Mouse (Mus musculus) hindbrain, embryonic 10.5 days (tissue): ENCODE results near the gene Pramel5. TPM values are rescaled to one million over a fixed set of nuclear protein-coding genes. Genes with fewer than 3 reads are reported as not detected.
"Not testable (repeated sequence)": the region's sequence is repeated elsewhere in the genome, so short reads cannot be mapped to it uniquely, and the experiment has no call there.

Source experiments
- DNase-seq: peaks from one replicate; pipeline ENCODE4 v3.0.0-alpha.2; 2017; ENCODE audit warnings: low spot score
- H3K27ac ChIP-seq: fragments of 300-500 bp; sonication (generic); 2 replicates; pipeline ENCODE4 v1.5.1; 2016; ENCODE audit warnings: mild to moderate bottlenecking, moderate library complexity
- H3K27me3 ChIP-seq: fragments of 300-500 bp; sonication (generic); 2 replicates; pipeline ENCODE4 v1.6.1; 2016; ENCODE audit warnings: mild to moderate bottlenecking; ENCODE audit not compliant: poor library complexity, insufficient read depth, severe bottlenecking
- H3K36me3 ChIP-seq: fragments of 300-500 bp; sonication (generic); 2 replicates; pipeline ENCODE4 v1.6.1; 2016; ENCODE audit warnings: mild to moderate bottlenecking, moderate library complexity
- H3K4me1 ChIP-seq: fragments of 300-500 bp; sonication (generic); replicated peaks from 2 replicates; pipeline ENCODE4 v1.6.1; 2016; ENCODE audit warnings: mild to moderate bottlenecking
- H3K4me3 ChIP-seq: fragments of 300-500 bp; sonication (generic); 2 replicates; pipeline ENCODE4 v1.5.1; 2016; ENCODE audit warnings: mild to moderate bottlenecking, moderate library complexity
- H3K9me3 ChIP-seq: fragments of 300-500 bp; sonication (generic); 2 replicates; pipeline ENCODE4 v1.6.1; 2016; ENCODE audit warnings: mild to moderate bottlenecking, moderate library complexity
- WGBS: fragments of 180-500 bp; shearing (Covaris S2); methylation state at CpG from one replicate; pipeline ENCODE4 v1.1.7; 2016; 5-methylcytosine and 5-hydroxymethylcytosine counted together
- polyA plus RNA-seq: library from polyadenylated mRNA; unstranded; fragments of >200 nt; fragmentation: Nextera tagmentation; extraction: Ambion mirVana; gene quantifications from 2 replicates; pipeline ENCODE4 v1.2.1, GENCODE M21; 2016

The Pramel5 gene
- not detected in 2 replicates for polyA plus RNA-seq

DNA sequence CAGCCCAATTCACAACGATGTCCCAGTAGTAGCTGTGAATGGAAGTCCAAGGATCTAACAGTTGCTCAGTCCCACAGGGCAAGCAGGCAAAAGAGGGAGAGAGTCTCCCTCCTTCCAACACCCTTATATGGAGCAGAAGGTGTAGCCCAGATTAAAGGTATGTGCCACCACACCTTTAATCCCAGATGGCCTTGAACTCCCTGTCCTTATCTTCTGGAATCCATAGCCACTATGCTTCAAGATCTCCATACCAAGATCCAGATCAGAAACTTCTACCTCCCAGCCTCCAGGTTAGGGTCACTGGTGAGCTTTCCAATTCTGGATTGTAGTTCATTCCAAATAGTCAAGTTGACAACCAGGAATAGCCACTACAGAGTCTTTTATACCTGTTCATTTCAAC lies at the start of gene Pramel5:
Gene Pramel5, minus strand, starts transcription at position 101 of the 400 bp plus-strand sequence.
- H3K36me3 ChIP-seq, H3K4me3 ChIP-seq, DNase-seq, H3K27me3 ChIP-seq, H3K27ac ChIP-seq, H3K4me1 ChIP-seq: not testable (repeated sequence)
- WGBS, result 70% methylated on average over 1 of the region's 1 CpGs
- peaks cover 21% of the 10 kb centered on the region for H3K9me3 ChIP-seq

DNA sequence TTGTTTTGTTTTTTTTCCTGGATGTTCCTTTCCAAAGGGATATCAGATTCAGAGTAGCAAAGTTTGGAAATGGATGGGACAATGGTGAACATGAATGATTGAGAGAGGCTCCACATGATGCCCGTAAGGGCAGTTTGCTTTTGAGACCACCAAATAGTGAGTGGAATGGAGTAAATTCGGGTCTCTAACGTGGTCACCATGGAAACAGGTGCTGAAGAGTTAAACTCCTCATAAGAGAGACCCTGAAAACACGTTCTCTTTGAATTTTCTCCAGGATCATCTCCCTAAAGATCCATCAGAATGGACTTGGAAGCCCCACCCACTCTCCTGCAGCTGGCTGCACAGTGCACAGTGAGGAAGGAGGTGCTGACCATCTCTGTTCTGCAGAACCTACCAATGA lies 49.7 kb upstream of the Pramel5 start, which contains the start of gene Gm13128:
Gene Gm13128, plus strand, starts transcription at position 301 of the 400 bp plus-strand sequence.
- 72% methylated on average over 4 of the region's 4 CpGs for WGBS

DNA sequence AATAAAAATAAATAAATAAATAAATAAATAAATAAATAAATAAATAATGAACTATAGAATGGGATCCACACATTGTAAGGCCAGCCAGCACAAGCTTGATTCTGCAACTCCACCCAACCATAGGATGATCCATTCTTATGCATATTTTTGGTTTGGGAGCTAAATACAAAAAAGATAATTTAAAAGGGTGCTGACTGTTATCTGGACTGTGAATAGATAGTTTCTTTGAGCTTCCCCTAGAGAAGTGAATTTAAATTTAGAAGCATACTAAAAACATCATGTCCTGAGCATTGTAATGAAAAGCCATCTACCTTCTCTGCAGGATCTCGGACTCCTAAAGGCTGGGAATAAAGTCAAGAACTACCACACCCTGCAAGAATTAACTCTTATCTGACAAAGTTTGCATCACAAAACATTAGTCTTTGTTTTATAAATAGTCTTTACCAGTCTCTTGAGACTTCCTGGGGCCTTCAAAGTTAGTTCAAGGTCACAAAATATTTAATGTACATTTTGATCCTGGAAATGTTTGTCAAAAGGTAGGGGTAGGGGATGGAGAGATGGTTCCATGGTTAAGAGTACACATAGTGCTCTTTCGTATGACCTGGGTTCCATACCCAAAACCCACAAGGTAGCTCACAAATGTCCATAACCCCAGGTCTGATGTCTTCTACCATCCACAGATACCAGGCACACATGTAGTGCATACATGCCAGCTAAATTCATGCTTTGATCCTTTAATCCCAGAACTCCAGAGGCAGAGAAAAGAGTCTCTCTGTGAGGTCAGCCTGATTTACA lies 32.6 kb upstream of the Pramel5 start:
- not testable (repeated sequence) for H3K36me3 ChIP-seq, H3K4me1 ChIP-seq, H3K27me3 ChIP-seq, DNase-seq, H3K27ac ChIP-seq, H3K9me3 ChIP-seq, H3K4me3 ChIP-seq
- WGBS, result 80% methylated on average over 2 of the region's 2 CpGs

More for the DNA sequence above, 49.7 kb upstream of the Pramel5 start, which contains the start of gene Gm13128:
- H3K4me3 ChIP-seq, H3K27ac ChIP-seq, DNase-seq, H3K9me3 ChIP-seq, H3K36me3 ChIP-seq, H3K4me1 ChIP-seq, H3K27me3 ChIP-seq: not testable (repeated sequence)

DNA sequence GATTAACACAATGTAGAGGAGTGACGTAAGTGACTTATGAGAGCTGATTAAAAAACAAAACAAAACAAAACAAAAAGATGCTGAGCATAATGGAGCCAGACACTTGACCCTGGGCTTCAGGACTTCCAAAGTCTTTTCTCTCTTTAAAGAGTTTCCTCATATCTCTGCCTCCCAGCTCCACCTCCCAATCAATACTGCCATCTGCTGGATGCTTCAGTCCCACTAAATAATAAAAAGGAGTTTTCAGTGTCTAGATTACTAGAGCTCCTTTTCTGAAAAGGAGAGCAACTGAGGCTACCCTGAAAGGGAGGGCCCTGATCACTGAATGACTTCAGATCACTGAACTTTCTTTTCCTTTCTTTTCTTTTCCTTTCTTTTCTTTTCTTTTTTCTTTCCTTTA lies 19.1 kb upstream of the Pramel5 start:
- H3K27ac ChIP-seq, DNase-seq, H3K36me3 ChIP-seq, H3K9me3 ChIP-seq, H3K27me3 ChIP-seq, H3K4me1 ChIP-seq, H3K4me3 ChIP-seq: not testable (repeated sequence)
- 64% methylated on average over 1 of the region's 1 CpGs for WGBS

DNA sequence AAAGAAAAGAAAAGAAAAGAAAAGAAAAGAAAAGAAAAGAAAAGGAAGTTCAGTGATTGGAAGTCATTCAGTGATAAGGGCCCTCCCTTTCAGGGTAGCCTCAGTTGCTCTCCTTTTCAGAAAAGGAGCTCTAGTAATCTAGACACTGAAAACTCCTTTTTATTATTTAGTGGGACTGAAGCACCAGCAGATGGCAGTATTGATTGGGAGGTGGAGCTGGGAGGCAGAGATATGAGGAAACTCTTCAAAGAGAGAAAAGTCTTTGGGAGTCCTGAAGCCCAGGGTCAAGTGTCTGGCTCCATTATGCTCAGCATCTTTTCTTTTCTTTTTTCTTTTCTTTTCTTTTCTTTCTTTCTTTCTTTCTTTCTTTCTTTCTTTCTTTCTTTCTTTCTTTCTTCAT lies 25.5 kb downstream of the Pramel5 start:
- not testable (repeated sequence) for H3K4me1 ChIP-seq, H3K27ac ChIP-seq, H3K4me3 ChIP-seq, H3K27me3 ChIP-seq, H3K36me3 ChIP-seq, DNase-seq
- peaks cover 17% of the 10 kb centered on the region; the same call in 1 of the 2 replicates for H3K9me3 ChIP-seq

Other genes with a start within 250 kb of the Pramel5 start
- gene Pramel4, start 221.4 kb downstream of the Pramel5 start, polyA plus RNA-seq, result not detected in 2 replicates
- not detected in 2 replicates for gene Gm13102, start 174.0 kb downstream of the Pramel5 start, polyA plus RNA-seq
- gene Oog3, start 117.8 kb downstream of the Pramel5 start, polyA plus RNA-seq, result not detected in 2 replicates
- gene Oog2, start 89.8 kb downstream of the Pramel5 start, polyA plus RNA-seq, result not detected in 2 replicates
- not detected in 2 replicates for gene C87977, start 67.2 kb downstream of the Pramel5 start, polyA plus RNA-seq
- not detected in 2 replicates for gene Gm13128, start 49.8 kb upstream of the Pramel5 start, polyA plus RNA-seq
- gene Gm13119, start 77.5 kb upstream of the Pramel5 start, polyA plus RNA-seq, result not detected in 2 replicates
- gene Pramef20, start 97.4 kb upstream of the Pramel5 start, polyA plus RNA-seq, result not detected in 2 replicates
- gene Pramef12, start 128.0 kb upstream of the Pramel5 start, polyA plus RNA-seq, result not detected in 2 replicates
- gene 1700012P22Rik, start 158.3 kb upstream of the Pramel5 start, polyA plus RNA-seq, result 0.16 and 0.47 TPM in 2 replicates
- not detected in 2 replicates for gene Gm9944, start 172.8 kb upstream of the Pramel5 start, polyA plus RNA-seq
- gene Aadacl3, start 183.3 kb upstream of the Pramel5 start, polyA plus RNA-seq, result not detected in 2 replicates
- gene 9430007A20Rik, start 239.3 kb upstream of the Pramel5 start, polyA plus RNA-seq, result not detected in 2 replicates